Mouse (Mus musculus): ENCODE measurements at regions not wholly inside any gene's neighbourhood (a gene's known extent, or its start where the extent isn't known, plus 50 kb on each side); places are given as distances from the start of the nearest gene placed in this dataset.

DNA sequence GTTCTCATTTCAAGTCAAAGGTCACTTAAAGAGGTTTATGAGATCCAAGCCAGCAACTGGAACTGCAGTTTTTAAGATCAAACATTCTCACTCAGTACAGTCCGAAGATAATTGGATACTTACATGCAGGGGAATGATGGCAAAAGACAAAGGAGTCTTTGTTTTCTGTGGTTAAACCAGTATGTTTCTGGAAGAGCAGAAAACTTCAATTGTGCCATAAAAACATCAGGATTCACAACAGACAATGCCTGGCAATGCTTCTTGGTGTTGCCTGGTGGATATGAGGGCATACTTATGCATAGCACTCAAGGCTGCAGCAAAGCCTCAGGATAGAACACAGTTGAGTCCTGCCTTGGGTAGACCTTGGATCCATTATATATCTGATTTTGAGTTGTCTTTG, 628.1 kb upstream of the Auts2 start:
- DNase-seq (ENCODE audit: low spot score in 2 of 2) = no peak
- intact Hi-C loops (cut with DNase I) = no loop called here

DNA sequence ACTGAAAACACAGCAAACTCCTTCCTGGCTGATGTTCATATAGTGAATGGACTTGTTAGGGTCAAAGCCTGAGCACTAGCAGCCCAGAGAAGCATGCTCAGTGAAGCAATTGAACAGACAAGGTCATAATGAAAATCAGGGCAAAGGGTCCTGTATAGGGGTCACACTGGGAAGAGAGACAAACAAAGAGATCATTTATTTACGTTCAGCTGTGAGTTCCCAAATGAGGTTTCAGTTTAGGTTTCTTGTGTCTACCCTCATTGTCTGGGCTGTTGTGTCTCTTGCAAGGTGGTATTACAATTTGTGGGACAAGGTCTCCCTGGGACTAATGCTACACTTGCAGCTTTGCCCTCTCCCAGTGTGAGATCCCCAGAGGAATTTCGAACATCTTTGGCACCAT, 624.4 kb upstream of the Auts2 start:
- no peak for DNase-seq (ENCODE audit: low spot score in 2 of 2)
- intact Hi-C loops (cut with DNase I) = no loop called here

DNA sequence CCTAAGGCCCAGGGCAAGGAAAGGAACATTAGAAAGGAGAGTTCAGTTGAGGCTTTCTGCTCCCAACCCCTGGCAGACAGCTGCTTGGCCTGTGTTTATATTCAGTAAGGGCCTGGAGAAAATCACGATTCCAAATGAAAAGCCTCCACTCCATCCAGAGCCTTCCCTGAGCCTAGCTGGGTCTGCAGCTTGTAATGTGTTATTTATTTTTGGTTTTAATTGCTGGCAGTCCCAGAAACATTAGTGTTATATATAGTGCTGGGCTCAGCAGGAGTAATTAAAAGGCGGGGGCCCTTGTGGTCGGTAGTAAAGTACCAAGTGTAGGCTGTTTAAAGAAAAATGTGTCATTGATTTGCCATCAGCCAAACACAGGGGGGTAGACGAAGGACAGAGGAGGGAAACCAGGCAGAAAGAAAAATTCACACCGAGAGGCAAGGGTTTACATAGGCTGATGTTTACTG, 623.9 kb upstream of the Auts2 start:
- DNase-seq (ENCODE audit: low spot score in 2 of 2) = peak in 1 of 2 experiments; percentile 12
- intact Hi-C loops (cut with DNase I) = no loop called here

DNA sequence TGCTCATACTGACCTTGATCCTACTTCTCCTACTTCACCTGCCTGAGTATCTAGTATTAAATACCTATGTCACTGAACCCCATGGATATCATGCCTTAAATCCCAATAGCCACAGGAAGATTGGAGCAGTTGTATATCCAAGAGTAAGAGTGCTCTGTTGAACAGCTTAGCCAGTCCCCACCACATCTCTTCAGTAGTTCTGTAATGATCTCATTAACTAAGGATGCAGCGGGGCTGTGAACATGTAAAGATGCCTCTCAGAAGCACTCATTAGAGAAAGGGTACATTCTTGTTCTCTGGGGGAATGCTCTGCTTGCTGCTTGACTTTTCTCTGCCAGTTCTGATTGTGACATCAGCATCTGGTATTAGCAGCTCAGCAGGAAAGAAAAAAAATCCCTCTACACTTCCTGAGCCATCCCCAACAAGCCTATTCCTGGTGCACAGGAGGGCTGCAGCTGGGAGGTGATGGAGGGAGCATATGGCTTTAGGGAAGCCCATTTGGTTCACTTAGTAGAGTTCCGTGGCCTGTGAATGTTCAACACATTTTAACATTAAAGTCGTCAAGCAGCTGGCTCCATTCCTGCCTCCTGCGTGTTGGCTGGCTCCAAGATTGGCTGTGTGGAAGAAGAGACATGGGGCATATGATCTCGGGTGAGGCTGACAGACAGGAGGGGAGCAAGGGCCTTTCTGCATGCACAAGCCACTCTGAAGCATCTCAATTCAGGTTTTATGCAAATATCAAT, 613.1 kb upstream of the Auts2 start:
- intact Hi-C loops (cut with DNase I) = no loop called here
- peak; percentile 26 to 45 for DNase-seq (ENCODE audit: low spot score in 2 of 2)

DNA sequence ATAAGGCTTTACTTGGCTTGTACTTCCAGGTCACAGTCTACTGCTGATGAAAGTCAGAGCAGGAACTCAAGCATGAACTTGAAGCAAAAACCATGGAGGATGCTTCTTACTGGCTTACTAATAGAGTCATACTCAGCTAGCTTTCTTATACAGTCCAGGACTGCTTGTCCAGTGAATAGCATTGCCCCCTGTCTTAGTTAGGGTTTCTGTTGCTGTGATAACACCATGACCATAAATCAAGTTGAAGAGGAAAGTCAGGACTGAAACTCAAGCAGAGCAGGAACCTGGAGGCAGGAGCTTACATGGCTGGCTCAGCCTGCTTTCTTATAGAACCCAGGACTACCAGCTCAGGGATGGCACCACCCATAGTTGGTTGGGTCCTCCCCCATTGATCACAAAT, 602.9 kb upstream of the Auts2 start:
- intact Hi-C loops (cut with DNase I) = no loop called here
- DNase-seq (ENCODE audit: low spot score in 2 of 2) = no peak

DNA sequence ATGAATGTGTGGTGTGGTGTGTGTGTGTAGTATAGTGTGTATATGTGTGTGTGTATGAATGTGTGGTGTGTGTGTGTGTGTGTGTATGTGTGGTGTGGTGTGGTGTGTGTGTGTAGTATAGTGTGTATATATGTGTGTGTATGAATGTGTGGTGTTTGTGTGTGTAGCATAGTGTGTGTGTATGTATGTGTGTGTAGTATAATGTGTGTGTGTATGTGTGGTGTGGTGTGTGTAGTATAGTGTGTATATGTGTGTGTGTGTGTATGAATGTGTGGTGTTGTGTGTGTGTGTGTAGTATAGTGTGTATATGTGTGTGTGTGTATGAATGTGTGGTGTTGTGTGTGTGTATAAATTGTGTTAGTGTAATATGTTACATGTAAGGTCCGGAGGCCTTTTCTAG, 600.5 kb upstream of the Auts2 start:
- no peak for DNase-seq (ENCODE audit: low spot score in 2 of 2)
- intact Hi-C loops (cut with DNase I) = no loop called here

DNA sequence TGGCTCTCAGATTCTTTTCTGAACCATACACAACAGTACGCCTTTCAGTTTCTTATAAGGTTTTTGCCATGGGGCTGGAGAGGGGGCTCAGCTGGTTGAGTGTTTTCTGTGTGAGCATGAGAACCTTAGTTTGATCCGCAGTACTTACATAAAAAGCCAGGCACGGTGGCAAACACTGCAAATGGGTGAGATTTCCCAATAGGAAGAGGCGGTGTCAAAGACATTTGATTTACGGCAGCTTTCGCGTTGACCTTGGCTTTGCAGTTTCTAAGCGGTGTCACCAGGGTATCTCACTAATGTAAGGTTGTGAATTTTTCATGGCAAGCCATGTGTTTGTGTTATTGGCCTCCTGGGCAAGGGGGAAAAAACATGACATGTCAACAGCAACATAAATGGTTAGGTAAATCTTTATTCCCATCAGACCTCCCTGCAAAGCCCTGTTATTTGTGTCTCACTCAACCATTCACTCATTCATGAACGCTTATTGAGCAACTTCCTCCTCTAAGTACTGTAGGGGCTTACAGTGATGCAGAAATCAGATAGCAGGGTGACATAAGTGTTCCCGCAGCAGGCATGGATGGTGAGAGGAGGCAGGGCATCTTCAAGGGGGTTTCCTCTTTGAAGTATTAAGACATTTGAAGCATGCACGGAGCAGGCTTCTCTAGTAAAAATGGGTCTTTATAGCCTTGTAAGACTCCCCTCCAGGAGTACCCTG, 599.4 kb upstream of the Auts2 start:
- no peak for DNase-seq (ENCODE audit: low spot score in 2 of 2)
- intact Hi-C loops (cut with DNase I) = no loop called here

DNA sequence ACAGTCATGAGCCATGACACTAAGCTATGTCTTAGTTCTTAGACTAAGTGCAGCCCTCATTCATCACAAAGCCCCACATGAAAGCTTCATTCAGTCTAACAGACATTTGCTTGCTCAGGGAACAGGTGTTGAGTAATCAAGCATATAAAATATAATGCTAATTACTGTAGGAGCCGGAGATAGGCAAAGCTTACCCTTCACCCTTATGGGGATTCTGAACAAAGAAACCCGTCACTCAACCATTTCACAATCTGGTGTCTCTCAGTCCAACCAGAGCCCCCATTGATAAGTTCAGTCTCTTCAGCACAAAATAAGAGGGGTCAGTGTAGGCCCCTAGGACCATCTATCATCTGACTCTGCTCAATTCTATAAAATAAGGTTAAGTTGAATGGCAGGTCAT, 587.9 kb upstream of the Auts2 start:
- DNase-seq (ENCODE audit: low spot score in 2 of 2) = no peak
- intact Hi-C loops (cut with DNase I) = no loop called here

DNA sequence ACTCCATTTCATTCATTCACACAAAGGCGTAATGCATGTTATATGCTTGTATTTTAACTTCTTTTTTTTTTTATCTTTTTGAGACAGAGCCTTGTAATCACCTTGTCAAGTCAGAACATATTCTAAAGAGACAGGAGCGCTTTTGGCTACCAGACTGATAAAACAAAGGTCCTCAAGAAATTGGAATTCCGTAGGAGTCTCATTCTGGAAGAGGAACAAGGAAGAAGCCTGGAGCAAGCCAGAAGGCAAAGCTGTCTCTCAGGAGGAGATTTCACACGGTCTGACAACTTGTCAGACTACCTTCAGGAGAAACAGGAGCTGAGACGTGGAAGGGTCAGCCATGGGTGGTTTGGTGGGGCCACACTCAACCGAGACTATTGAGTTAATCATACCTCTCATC, 587.2 kb upstream of the Auts2 start:
- no peak for DNase-seq (ENCODE audit: low spot score in 2 of 2)
- intact Hi-C loops (cut with DNase I) = no loop called here

DNA sequence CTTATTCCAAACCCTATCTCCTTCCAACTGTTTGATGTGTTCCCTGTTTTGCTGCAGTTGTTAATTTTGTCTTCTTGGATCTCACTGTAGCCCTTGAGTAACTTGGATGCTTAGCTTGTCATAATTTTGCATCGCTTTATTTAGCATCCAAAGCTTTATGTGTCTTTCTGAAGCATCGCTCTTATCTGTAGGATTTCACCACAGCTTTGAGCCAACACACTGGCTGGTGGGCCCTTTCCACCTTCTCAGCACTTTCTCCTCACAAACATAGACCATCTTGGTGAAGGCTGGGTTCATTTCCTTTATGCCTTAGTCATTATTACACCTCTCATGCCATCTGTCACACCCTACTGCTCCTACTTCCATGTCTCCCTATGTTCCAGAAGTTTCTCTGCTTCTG, 581.1 kb upstream of the Auts2 start:
- peak; percentile 16 to 49 for DNase-seq (ENCODE audit: low spot score in 2 of 2)
- intact Hi-C loops (cut with DNase I) = no loop called here

DNA sequence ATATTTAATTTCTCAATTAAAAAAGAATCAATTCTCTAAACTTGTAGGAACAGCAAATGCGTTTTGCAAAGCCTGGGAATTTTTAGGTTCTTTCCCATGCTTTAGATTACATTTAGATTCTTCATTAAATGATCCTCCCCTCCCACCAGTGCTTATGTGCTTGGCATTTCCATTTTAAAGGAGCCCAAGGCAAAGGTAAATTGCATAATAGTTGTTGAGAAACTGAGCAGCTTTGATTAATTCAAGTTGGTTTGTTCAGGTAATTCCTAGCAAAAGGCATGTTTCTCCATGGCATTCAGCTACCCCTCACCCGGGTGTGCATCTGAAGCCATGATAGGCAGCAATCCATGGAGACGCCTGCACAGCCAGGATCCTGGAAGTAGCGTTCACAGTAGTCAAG, 570.8 kb upstream of the Auts2 start:
- no peak for DNase-seq (ENCODE audit: low spot score in 2 of 2)
- intact Hi-C loops (cut with DNase I) = no loop called here

DNA sequence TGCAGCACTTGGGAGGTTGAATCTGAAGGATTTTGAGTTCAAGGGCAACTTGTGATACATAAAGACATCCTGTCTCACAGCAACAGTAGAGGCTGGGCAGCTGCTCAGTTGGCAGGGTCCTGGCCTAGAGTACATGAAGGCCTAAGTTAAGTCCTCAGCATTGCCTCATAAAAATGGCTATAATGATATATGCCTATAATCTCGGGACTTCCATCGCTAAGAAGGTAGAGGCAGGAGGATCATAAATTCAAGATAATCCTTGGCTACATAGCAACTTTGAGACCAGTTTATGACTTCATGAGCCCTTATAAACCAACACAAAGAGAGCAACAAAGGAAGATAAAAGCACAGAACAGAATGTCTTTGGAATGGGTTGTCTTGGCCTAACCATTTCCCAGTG, 570.0 kb upstream of the Auts2 start:
- DNase-seq (ENCODE audit: low spot score in 2 of 2) = no peak
- intact Hi-C loops (cut with DNase I) = no loop called here

DNA sequence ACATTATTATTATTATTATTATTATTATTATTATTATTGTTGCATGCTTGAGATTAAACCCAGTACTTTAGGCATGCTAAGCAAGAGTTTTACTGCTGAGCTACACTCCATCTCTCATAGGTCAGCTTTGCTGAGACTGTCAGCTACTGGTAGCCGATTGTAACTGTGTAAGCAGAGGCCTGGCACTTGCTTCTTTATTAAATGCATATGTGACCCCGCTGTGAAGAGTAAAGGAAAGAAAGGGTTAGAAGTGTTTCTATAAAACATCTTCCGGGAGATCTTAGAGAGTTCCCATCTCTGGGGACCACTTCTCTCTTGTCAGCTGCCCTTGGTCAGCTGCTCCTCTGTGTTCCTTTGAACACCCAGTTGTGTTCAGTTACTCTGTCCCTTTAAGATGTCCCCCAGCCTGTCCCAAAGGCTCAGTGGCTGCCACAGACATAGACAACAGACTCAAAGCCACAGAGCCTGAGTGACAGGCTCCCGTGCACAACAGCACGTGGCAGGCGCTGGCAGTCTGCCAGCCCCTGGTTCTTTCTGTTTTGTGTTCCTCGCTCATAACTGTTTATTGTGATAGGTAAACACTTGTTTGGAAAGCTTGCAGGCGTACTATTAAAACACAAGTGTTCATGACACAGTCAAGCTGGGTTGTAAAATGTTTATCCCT, 563.7 kb upstream of the Auts2 start:
- intact Hi-C loops (cut with DNase I) = no loop called here
- peak; percentile 22 to 37 for DNase-seq (ENCODE audit: low spot score in 2 of 2)

DNA sequence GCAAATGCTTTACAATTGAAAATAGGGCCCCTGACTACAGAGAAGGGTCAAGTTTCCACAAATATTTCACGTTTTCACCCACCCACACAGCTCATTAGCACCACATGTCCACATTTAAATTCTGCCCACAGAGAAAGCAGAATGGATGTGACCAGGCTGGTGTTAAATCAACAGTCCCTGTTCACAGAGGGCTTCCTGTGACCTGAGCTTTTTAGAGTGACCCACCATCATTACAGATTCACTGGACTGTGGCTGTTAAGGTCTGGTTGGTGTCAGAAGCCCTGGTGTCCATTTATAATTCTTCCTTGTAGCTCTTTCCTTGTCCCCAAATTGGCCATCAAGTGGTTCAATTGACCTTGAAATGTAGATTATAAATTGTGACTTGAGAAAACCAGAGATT, 553.2 kb upstream of the Auts2 start:
- no peak for DNase-seq (ENCODE audit: low spot score in 2 of 2)
- intact Hi-C loops (cut with DNase I) = no loop called here

DNA sequence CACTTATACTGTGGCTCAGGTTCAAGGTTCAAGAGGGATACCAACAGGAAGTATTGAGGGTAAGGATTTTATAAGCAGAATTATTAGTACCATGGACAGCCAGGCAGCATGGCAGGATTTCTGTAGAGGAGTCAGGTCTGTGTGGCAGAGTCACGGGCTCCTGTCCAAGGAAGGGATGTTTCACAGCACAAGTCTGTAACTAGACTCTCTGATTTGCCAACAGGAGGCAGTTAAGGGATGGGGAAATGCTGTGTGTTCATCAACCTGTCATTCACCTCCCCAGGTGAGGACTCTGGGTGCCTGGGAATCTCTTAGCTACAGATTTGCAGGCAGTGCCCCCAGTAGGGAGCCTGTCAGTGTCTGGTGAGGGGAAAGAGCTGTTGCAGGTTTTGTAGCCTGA, 541.7 kb upstream of the Auts2 start:
- no peak for DNase-seq (ENCODE audit: low spot score in 2 of 2)
- intact Hi-C loops (cut with DNase I) = no loop called here

DNA sequence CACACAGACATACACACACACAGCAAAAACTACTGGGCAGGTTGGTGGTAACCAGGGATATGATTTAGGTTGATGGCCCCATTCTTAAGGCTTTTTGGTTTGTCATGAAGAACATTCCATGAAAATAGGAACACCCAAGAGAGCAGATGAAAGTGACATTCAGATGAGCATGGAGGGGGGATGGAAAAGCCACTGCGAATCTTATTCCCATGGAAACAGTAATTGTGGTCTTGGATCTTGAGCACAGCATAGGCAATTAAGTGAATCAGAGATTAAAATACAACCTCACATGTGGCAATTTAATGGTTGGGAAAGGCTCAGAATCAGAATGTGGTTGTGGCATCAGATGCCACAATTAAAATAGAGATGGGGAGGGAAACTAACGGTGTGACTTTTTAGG, 537.6 kb upstream of the Auts2 start:
- intact Hi-C loops (cut with DNase I) = no loop called here
- peak; percentile 6 to 43 for DNase-seq (ENCODE audit: low spot score in 2 of 2)

DNA sequence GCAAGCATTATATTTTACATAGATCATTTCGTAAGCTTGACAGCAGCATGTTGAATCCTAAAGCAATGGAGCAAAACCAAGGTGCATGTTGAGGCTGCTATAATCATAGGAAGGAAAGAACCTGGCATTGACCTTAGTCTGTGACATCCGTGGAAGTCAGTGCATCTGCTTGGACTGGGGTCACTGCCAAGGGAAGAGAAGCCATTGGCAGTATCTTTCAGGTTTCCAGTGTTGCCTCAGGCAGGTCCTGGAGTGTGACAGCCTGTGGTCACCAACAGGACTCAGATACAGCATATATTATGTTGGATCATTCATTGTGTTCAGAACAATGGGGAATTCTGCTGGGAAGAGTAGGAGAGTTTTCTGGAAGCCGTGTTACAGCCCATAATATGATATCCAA, 535.8 kb upstream of the Auts2 start:
- DNase-seq (ENCODE audit: low spot score in 2 of 2) = no peak
- intact Hi-C loops (cut with DNase I) = no loop called here

DNA sequence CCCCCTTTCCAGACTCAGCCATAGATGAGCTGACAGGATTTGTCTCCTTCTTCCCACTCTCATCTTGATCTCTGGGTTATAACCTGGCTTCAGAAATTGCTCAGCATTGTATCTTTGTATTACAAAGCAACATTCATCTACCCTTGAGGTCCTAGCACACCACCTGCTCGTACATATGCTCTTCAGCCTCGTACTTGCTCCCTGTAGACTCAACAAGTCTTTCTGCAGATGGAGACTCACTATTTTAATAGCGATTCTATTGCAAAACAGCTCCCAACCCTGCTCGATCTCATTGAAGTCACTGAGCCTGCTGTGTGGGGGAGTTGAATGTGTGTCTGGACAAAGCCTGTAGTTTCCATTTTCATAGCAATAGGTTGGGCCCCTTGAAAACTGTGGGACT, 535.2 kb upstream of the Auts2 start:
- no peak for DNase-seq (ENCODE audit: low spot score in 2 of 2)
- intact Hi-C loops (cut with DNase I) = no loop called here

DNA sequence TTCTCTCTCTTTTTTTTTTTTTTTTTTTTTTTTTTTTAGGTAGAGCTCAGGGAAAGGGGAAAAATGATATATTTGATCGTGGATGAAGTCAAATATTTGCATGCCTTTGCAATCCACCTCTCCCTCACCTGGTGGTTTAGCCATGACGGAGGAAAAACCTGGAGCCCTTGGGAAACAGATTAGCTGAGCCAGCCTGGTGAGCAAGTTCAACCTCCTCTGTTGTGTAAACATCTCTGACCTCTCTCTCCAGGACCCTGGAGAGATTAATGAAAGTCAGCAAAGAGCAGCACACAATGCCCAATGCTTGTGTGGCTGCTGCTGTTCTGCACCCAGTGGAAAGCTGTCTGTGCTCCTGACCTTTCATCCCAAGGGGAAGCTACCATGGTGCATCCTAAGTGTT, 530.2 kb upstream of the Auts2 start:
- no peak for DNase-seq (ENCODE audit: low spot score in 2 of 2)
- intact Hi-C loops (cut with DNase I) = no loop called here

DNA sequence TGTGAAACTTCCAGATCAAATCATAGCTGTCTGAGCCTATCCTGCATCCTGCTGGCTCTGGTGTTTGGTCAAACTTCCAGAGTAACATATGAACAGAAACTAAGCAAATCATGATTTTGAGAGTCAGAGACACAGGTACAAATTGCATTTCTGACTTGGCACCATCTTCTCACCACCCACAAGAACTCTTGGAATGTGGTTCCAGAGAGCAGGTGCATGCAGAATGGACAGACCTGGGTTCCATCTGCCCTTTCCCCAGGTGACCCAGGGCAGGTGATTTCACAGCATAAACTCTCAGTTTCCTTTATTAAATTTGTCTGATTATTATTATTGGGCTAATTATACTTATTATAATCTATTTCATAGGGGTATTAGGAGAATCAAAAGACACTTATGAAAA, 527.0 kb upstream of the Auts2 start:
- intact Hi-C loops (cut with DNase I) = no loop called here
- no peak for DNase-seq (ENCODE audit: low spot score in 2 of 2)

DNA sequence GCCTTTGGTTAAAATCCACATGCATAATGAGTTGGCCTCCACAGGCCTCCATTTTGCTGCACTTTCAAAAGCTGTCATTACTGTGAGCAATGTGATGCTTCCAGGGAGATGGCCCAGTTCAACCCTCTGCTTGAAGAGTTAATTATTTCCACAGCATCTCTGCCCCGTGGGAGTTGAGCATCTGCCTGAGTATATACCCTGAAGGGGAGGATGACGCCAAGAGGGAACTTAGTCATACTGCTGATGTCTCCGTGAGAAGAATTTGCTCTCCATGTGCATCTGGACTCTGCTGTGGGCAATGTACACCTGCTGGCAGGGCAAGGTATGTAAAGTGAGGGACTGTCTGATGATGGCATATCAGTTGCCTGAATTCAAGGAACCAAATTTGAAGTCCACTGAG, 519.3 kb upstream of the Auts2 start:
- intact Hi-C loops (cut with DNase I) = no loop called here
- peak; percentile 10 to 22 for DNase-seq (ENCODE audit: low spot score in 2 of 2)
